Mouse (Mus musculus): ENCODE results near the gene Marveld3. TPM values are rescaled to one million over a fixed set of nuclear protein-coding genes. Genes with fewer than 3 reads are reported as not detected.

The Marveld3 gene
- polyA plus RNA-seq, 1 experiment, result not detected

GRCm38 (mm10) chr8:109907376-109907775, 54.6 kb downstream of the Marveld3 start:
- Histone ChIP-seq H3K27ac (ENCODE audit: insufficient read depth, low read depth, low read length) (no peak overlapping the region), H3K4me1 (ENCODE audit: control insufficient read depth, insufficient read depth, low read length) (peaks cover 27% of the 10 kb centered on the region), H3K4me3 (ENCODE audit: insufficient read depth, low read length) (no peak overlapping the region)
- TF ChIP-seq POLR2A (IDR thresholded peaks at IDR 0.05; ENCODE audit: borderline replicate concordance, low read depth, low read length) (no peak), CTCF (IDR thresholded peaks at IDR 0.05; ENCODE audit: low read depth, low read length) (no peak)

- Histone ChIP-seq H3K4me1 (ENCODE audit: control insufficient read depth, insufficient read depth, low read length) (peaks cover 31% of the 10 kb centered on the region), H3K4me3 (ENCODE audit: insufficient read depth, low read length) (no peak overlapping the region), H3K27ac (ENCODE audit: insufficient read depth, low read depth, low read length) (no peak overlapping the region)
- no peak for TF ChIP-seq POLR2A (IDR thresholded peaks at IDR 0.05; ENCODE audit: borderline replicate concordance, low read depth, low read length)
- TF ChIP-seq CTCF (IDR thresholded peaks at IDR 0.05; ENCODE audit: low read depth, low read length), result no peak
These were observed 55.1 kb downstream of the Marveld3 start for GRCm38 (mm10) chr8:109906907-109907306.

GRCm38 (mm10) chr8:109904928-109905668, 56.9 kb downstream of the Marveld3 start:
- peak overlapping the region; percentile 50; the same call in 1 of the 2 replicates for H3K27ac ChIP-seq (ENCODE audit: insufficient read depth, low read depth, low read length)
- TF ChIP-seq CTCF (IDR thresholded peaks at IDR 0.05; ENCODE audit: low read depth, low read length) (no peak), POLR2A (IDR thresholded peaks at IDR 0.05; ENCODE audit: borderline replicate concordance, low read depth, low read length) (no peak)
- H3K4me1 ChIP-seq (ENCODE audit: control insufficient read depth, insufficient read depth, low read length), result peaks cover 43% of the 10 kb centered on the region
- no peak overlapping the region for H3K4me3 ChIP-seq (ENCODE audit: insufficient read depth, low read length)

- TF ChIP-seq CTCF (IDR thresholded peaks at IDR 0.05; ENCODE audit: low read depth, low read length), result no peak
- TF ChIP-seq POLR2A (IDR thresholded peaks at IDR 0.05; ENCODE audit: borderline replicate concordance, low read depth, low read length), result no peak
- Histone ChIP-seq H3K4me3 (ENCODE audit: insufficient read depth, low read length) (peak overlapping the region; percentile 10; the same call in 1 of the 2 replicates), H3K4me1 (ENCODE audit: control insufficient read depth, insufficient read depth, low read length) (peaks cover 42% of the 10 kb centered on the region), H3K27ac (ENCODE audit: insufficient read depth, low read depth, low read length) (peak overlapping the region; percentile 50)
These were observed 58.0 kb downstream of the Marveld3 start for GRCm38 (mm10) chr8:109903909-109904469.

GRCm38 (mm10) chr8:109902379-109902778, 59.6 kb downstream of the Marveld3 start:
- no peak overlapping the region for H3K4me3 ChIP-seq (ENCODE audit: insufficient read depth, low read length)
- TF ChIP-seq POLR2A (IDR thresholded peaks at IDR 0.05; ENCODE audit: borderline replicate concordance, low read depth, low read length), result no peak
- no peak for TF ChIP-seq CTCF (IDR thresholded peaks at IDR 0.05; ENCODE audit: low read depth, low read length)
- peaks cover 42% of the 10 kb centered on the region for H3K4me1 ChIP-seq (ENCODE audit: control insufficient read depth, insufficient read depth, low read length)
- no peak overlapping the region for H3K27ac ChIP-seq (ENCODE audit: insufficient read depth, low read depth, low read length)

Other genes starting within 250 kb of the Marveld3 start
- gene Atxn1l, start 224.5 kb downstream of the Marveld3 start, polyA plus RNA-seq (2012; ENCODE audit: insufficient read depth, insufficient read length, missing spikeins), result 21.0 and 21.2 TPM in 2 replicates
- 80.9 and 91.2 TPM in 2 replicates for gene Ap1g1, start 183.6 kb downstream of the Marveld3 start, polyA plus RNA-seq (2012; ENCODE audit: insufficient read depth, insufficient read length, missing spikeins)
- 2.8 and 4.0 TPM in 2 replicates for gene Phlpp2, start 93.7 kb downstream of the Marveld3 start, polyA plus RNA-seq (2012; ENCODE audit: insufficient read depth, insufficient read length, missing spikeins)
- gene Tat, start 28.2 kb upstream of the Marveld3 start, polyA plus RNA-seq (2012; ENCODE audit: insufficient read depth, insufficient read length, missing spikeins), result not detected in 2 replicates
- gene Chst4, start 77.5 kb upstream of the Marveld3 start, polyA plus RNA-seq (2012; ENCODE audit: insufficient read depth, insufficient read length, missing spikeins), result not detected in 2 replicates
- gene Zfp612, start 117.5 kb upstream of the Marveld3 start, polyA plus RNA-seq (2012; ENCODE audit: insufficient read depth, insufficient read length, missing spikeins), result not detected in 2 replicates
- gene Gm21964, start 139.0 kb upstream of the Marveld3 start, polyA plus RNA-seq (2012; ENCODE audit: insufficient read depth, insufficient read length, missing spikeins), result not detected in 2 replicates
- gene Gm17720, start 140.6 kb upstream of the Marveld3 start, polyA plus RNA-seq (2012; ENCODE audit: insufficient read depth, insufficient read length, missing spikeins), result not detected in 2 replicates
- not detected in 2 replicates for gene Calb2, start 206.0 kb upstream of the Marveld3 start, polyA plus RNA-seq (2012; ENCODE audit: insufficient read depth, insufficient read length, missing spikeins)